Mouse (Mus musculus) stomach, postnatal 0 days (tissue): ENCODE measurements at regions not wholly inside any gene's neighbourhood (a gene's known extent, or its start where the extent isn't known, plus 50 kb on each side); places are given as distances from the start of the nearest gene placed in this dataset.
A peak's percentile ranks its signal among the peaks of the same experiment; 100 is the strongest.

Experiments used
- CTCF ChIP-seq: IDR thresholded peaks from 2 replicates; pipeline ENCODE4 v1.5.1; 2016; ENCODE audit warnings: antibody characterized with exemption, low read depth, mild to moderate bottlenecking, moderate library complexity
- EP300 ChIP-seq: optimal IDR thresholded peaks from 2 replicates; pipeline ENCODE3; 2016; ENCODE audit warnings: antibody characterized with exemption

DNA sequence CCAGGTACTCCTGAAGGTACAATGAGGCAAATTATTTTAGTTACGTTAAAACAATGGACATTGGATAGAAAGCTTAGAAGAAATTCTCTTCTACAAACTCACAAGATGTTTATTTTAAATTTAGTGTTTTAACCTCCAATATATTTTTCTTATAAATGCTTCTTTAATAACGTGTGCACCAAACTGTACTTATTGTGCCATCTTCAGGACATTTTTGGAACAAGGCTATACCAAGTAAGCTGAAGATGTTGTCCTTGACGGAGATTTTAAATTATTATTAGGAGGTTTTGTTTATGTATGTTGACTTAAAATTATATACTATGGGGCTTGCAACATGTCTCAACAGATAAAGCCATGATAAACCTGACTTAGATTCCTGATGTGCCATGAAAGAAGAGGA lies 99.4 kb upstream of the Aga start:
- TF ChIP-seq CTCF = peak; percentile 42
- no peak for TF ChIP-seq EP300
